Mouse (Mus musculus) central nervous system, embryonic 18 days (tissue): ENCODE data around the gene Zfp345. TPM values are rescaled to one million over a fixed set of nuclear protein-coding genes. Genes with fewer than 3 reads are reported as not detected.

Experiments used
- polyA plus RNA-seq: library from polyadenylated mRNA; depleted of rRNA; stranded (reverse); fragments of >200 nt; gene quantifications from 2 replicates; pipeline ENCODE4 v1.2.3, GENCODE M21; 2012; rRNA removed

Zfp345 gene
- 0.01 TPM in 1 of 2 replicates, not detected in the other for polyA plus RNA-seq

GRCm38 (mm10) chr2:150484939-150485778 is at the start of gene Zfp345:
Gene Zfp345 (minus strand): TSS chr2:150485091.

GRCm38 (mm10) chr2:150451180-150451919 is 33.5 kb downstream of the Zfp345 start, which contains the start of gene Zfp442:
Gene Zfp442 (minus strand): TSS chr2:150451486.

Other genes starting within 250 kb of the Zfp345 start
- 0.92 and 1.2 TPM in 2 replicates for gene Gm21994, start 229.5 kb downstream of the Zfp345 start, polyA plus RNA-seq
- gene Gm14124, start 227.6 kb downstream of the Zfp345 start, polyA plus RNA-seq: 0.01 and 0.06 TPM in 2 replicates
- gene Gm10130, start 161.4 kb downstream of the Zfp345 start, polyA plus RNA-seq: not detected in 2 replicates
- gene 3300002I08Rik, start 122.3 kb downstream of the Zfp345 start, polyA plus RNA-seq: 6.3 and 6.8 TPM in 2 replicates
- 1.8 and 1.9 TPM in 2 replicates for gene Zfp442, start 33.6 kb downstream of the Zfp345 start, polyA plus RNA-seq
- 0.12 TPM in 1 of 2 replicates, not detected in the other for gene Cst7, start 85.3 kb upstream of the Zfp345 start, polyA plus RNA-seq
- gene Apmap, start 123.5 kb upstream of the Zfp345 start, polyA plus RNA-seq: 50.7 and 51.0 TPM in 2 replicates
- gene Acss1, start 183.4 kb upstream of the Zfp345 start, polyA plus RNA-seq: 16.1 and 17.2 TPM in 2 replicates
- gene Vsx1, start 204.3 kb upstream of the Zfp345 start, polyA plus RNA-seq: 0.03 and 0.04 TPM in 2 replicates